Mouse (Mus musculus) thymus, adult 2 months (tissue): Measurements from ENCODE around the gene Pnpla1. TPM values are rescaled to one million over a fixed set of nuclear protein-coding genes. Genes with fewer than 3 reads are reported as not detected.

Experiments
- DNase-seq: peaks from one replicate; pipeline ENCODE4 v3.0.0; 2021
- H3K27ac ChIP-seq: fragments of 200-500 bp; 2 replicates; pipeline ENCODE4 v1.5.1; 2012; ENCODE audit warnings: low read length, control low read depth; ENCODE audit not compliant: control insufficient read depth, insufficient read depth
- H3K27me3 ChIP-seq: fragments of 200-500 bp; 2 replicates; pipeline ENCODE4 v1.6.1; 2012; ENCODE audit warnings: mild to moderate bottlenecking, low read length, moderate library complexity, mixed read lengths; ENCODE audit not compliant: control insufficient read depth, insufficient read depth
- H3K36me3 ChIP-seq: fragments of 200-500 bp; 2 replicates; pipeline ENCODE4 v1.6.1; 2012; ENCODE audit warnings: mild to moderate bottlenecking, low read length, moderate library complexity; ENCODE audit not compliant: control insufficient read depth, insufficient read depth
- H3K4me1 ChIP-seq: fragments of 200-500 bp; replicated peaks from 2 replicates; pipeline ENCODE4 v1.6.1; 2012; ENCODE audit warnings: low read length; ENCODE audit not compliant: control insufficient read depth, insufficient read depth
- H3K4me3 ChIP-seq: fragments of 200-500 bp; 2 replicates; pipeline ENCODE4 v1.5.1; 2012; ENCODE audit warnings: mild to moderate bottlenecking, low read length, control low read depth, moderate library complexity; ENCODE audit not compliant: control insufficient read depth, insufficient read depth
- CTCF ChIP-seq: fragments of 200-500 bp; IDR thresholded peaks from 2 replicates; pipeline ENCODE4 v1.5.1; 2012; ENCODE audit warnings: mild to moderate bottlenecking, control low read depth, low read length, moderate library complexity, borderline replicate concordance; ENCODE audit not compliant: control insufficient read depth, poor library complexity, insufficient read depth; ENCODE audit errors: extremely low read depth
- POLR2A ChIP-seq: fragments of 200-500 bp; IDR thresholded peaks from 2 replicates; pipeline ENCODE4 v1.6.1; 2012; ENCODE audit warnings: mild to moderate bottlenecking, low read length, control low read depth, moderate library complexity; ENCODE audit not compliant: control insufficient read depth, poor library complexity, insufficient read depth; ENCODE audit errors: extremely low read depth
- WGBS: fragments of 180-500 bp; shearing (Covaris S2); methylation state at CpG from one replicate; pipeline ENCODE4 v1.1.7; 2018; 5-methylcytosine and 5-hydroxymethylcytosine counted together
- polyA plus RNA-seq: library from polyadenylated mRNA; depleted of rRNA; stranded (reverse); fragments of >200 nt; gene quantifications from 2 replicates; pipeline ENCODE4 v1.2.3, GENCODE M21; 2012

Gene Pnpla1
- polyA plus RNA-seq, 1 experiment = 0.26 TPM

- WGBS = 30% methylated on average over 11 of the region's 11 CpGs
- Histone ChIP-seq H3K36me3 (no peaks in the 10 kb centered on the region), H3K27ac (no peak overlapping the region), H3K4me1 (peaks cover 2% of the 10 kb centered on the region), H3K4me3 (no peak overlapping the region), H3K27me3 (no peaks in the 10 kb centered on the region)
- TF ChIP-seq POLR2A (no peak), CTCF (no peak)
- no peak for DNase-seq
These were observed 36.0 kb downstream of the Pnpla1 start for GRCm38 (mm10) chr17:28894050-28894767.

GRCm38 (mm10) chr17:28895217-28895875 lies 37.1 kb downstream of the Pnpla1 start:
- no peak for TF ChIP-seq CTCF
- H3K4me1 ChIP-seq = peaks cover 2% of the 10 kb centered on the region
- no peak for DNase-seq
- WGBS = 97% methylated on average over 21 of the region's 21 CpGs
- no peaks in the 10 kb centered on the region for H3K27me3 ChIP-seq
- H3K27ac ChIP-seq = no peak overlapping the region
- no peak overlapping the region for H3K4me3 ChIP-seq
- H3K36me3 ChIP-seq = no peaks in the 10 kb centered on the region

- Histone ChIP-seq H3K27ac (no peak overlapping the region), H3K36me3 (no peaks in the 10 kb centered on the region), H3K4me1 (peaks cover 2% of the 10 kb centered on the region), H3K4me3 (no peak overlapping the region), H3K27me3 (no peaks in the 10 kb centered on the region)
- no peak for DNase-seq
- WGBS = 98% methylated on average over 11 of the region's 11 CpGs
- TF ChIP-seq CTCF (no peak), POLR2A (no peak)
These were observed 38.0 kb downstream of the Pnpla1 start for GRCm38 (mm10) chr17:28896095-28896780.

GRCm38 (mm10) chr17:28897817-28898216 lies 39.6 kb downstream of the Pnpla1 start:
- TF ChIP-seq POLR2A (no peak), CTCF (no peak)
- 92% methylated on average over 5 of the region's 5 CpGs for WGBS
- Histone ChIP-seq H3K4me3 (no peak overlapping the region), H3K27ac (no peak overlapping the region), H3K4me1 (peaks cover 2% of the 10 kb centered on the region), H3K36me3 (no peaks in the 10 kb centered on the region), H3K27me3 (no peaks in the 10 kb centered on the region)
- DNase-seq = no peak

GRCm38 (mm10) chr17:28898249-28898648 lies 40.0 kb downstream of the Pnpla1 start:
- H3K36me3 ChIP-seq = no peaks in the 10 kb centered on the region
- H3K4me1 ChIP-seq = peaks cover 2% of the 10 kb centered on the region
- H3K4me3 ChIP-seq = no peak overlapping the region
- DNase-seq = no peak
- TF ChIP-seq CTCF (no peak), POLR2A (no peak)
- WGBS = 98% methylated on average over 5 of the region's 5 CpGs
- H3K27me3 ChIP-seq = no peaks in the 10 kb centered on the region
- no peak overlapping the region for H3K27ac ChIP-seq

- Histone ChIP-seq H3K36me3 (no peaks in the 10 kb centered on the region), H3K4me1 (peaks cover 1% of the 10 kb centered on the region), H3K27me3 (no peaks in the 10 kb centered on the region), H3K27ac (no peak overlapping the region), H3K4me3 (peak overlapping the region; percentile 46)
- WGBS = 83% methylated on average over 19 of the region's 19 CpGs
- no peak for TF ChIP-seq POLR2A
- no peak for TF ChIP-seq CTCF
- DNase-seq = no peak
These were observed 41.2 kb downstream of the Pnpla1 start for GRCm38 (mm10) chr17:28899427-28899826.
